Mouse (Mus musculus) CH12.LX (cell line): Measurements from ENCODE around the gene Ube2c.

Source experiments
- CHD2 ChIP-seq: IDR thresholded peaks from 2 replicates; pipeline ENCODE4 v1.6.1; 2011; ENCODE audit warnings: low read length, improper control_type of control experiment
- CTCF ChIP-seq, 2 experiments: IDR thresholded peaks in 1 of 2; conservative IDR thresholded peaks in 1 of 2; 2 replicates each; pipeline ENCODE4 v1.5.1; 2011 to 2012; ENCODE audit warnings: low read depth in 2 of 2, low read length in 2 of 2, improper control_type of control experiment in 1 of 2, inconsistent platforms in 1 of 2, mild to moderate bottlenecking in 1 of 2, moderate library complexity in 1 of 2
- EP300 ChIP-seq: IDR thresholded peaks from 2 replicates; pipeline ENCODE4 v1.6.1; 2011; ENCODE audit warnings: low read length, improper control_type of control experiment
- JUND ChIP-seq: conservative IDR thresholded peaks from 2 replicates; pipeline ENCODE4 v1.6.1; 2011; ENCODE audit warnings: low read depth, low read length, improper control_type of control experiment
- MAFK ChIP-seq: IDR thresholded peaks from 2 replicates; pipeline ENCODE4 v1.6.1; 2011; ENCODE audit warnings: low read length, improper control_type of control experiment; ENCODE audit not compliant: insufficient replicate concordance
- MYC ChIP-seq: IDR thresholded peaks from 2 replicates; pipeline ENCODE4 v1.6.1; 2011; ENCODE audit warnings: low read depth, mild to moderate bottlenecking, improper control_type of control experiment, low read length
- POLR2A ChIP-seq: IDR thresholded peaks from 2 replicates; pipeline ENCODE4 v1.6.1; 2011; ENCODE audit warnings: low read depth, mild to moderate bottlenecking, improper control_type of control experiment, low read length
- POLR2AphosphoS2 ChIP-seq: IDR thresholded peaks from 2 replicates; pipeline ENCODE4 v1.6.1; 2011; ENCODE audit warnings: low read depth, low read length, improper control_type of control experiment
- TBP ChIP-seq: conservative IDR thresholded peaks from 2 replicates; pipeline ENCODE4 v1.6.1; 2011; ENCODE audit warnings: low read depth, low read length, improper control_type of control experiment

DNA sequence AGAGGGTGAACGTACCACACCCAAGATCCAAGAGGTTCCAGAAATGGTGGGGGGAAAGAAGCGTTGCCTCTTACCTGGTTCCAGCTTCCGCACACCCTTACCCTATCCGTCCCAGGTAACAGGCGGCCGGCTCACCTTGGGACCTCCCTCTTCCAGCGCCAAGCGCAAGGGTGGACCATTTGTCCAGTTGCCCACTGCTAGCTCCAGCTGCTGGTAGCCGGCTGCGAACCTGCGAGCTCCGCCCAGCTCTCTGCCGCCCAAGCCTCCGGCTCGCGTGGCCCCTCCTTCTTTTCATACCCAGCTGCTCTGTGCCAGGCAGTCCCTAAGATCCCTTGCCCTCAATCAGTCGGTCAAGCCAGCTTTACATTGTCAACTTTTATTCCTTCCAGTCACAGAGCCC, 7.1 kb downstream of the Ube2c start:
- TF ChIP-seq POLR2A (no peak), CTCF (conservative IDR thresholded peaks at IDR 0.05 in 1 of 2, IDR thresholded peaks at IDR 0.05 in 1 of 2; ENCODE audit: low read depth in 2 of 2, low read length in 2 of 2) (no peak), CHD2 (no peak), JUND (no peak), POLR2AphosphoS2 (no peak), EP300 (no peak), MYC (no peak), TBP (no peak), MAFK (no peak)
